Mouse (Mus musculus) cerebellum, adult 18-20 months (tissue): ENCODE data around the gene Hck.
A peak's percentile ranks its signal among the peaks of the same experiment; 100 is the strongest.

Experiments
- DNase-seq, 2 experiments: peaks; one replicate each; pipeline ENCODE4 v3.0.0; 2021

Hck gene

DNA sequence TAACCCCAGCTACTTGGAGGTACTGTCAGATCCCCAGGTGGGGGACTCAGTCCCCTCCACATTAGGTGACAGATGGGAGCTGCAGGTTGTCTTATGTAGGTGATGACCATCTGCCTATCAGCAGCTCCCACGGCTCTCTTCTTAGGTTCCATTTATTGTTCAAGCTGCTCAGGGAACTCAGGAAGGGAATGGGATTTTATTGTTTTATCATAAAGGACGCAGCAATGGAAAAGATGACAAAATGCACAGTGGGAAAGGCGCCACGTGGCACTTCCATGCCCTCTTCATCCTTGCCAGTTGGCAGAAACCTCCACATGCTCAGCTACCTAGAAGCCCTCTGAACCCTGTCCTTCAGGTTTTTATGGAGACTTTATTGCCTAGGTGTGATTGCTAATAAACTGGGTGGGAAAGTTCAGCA, 44.8 kb downstream of the Hck start:
- peak; percentile 50 to 61 for DNase-seq

DNA sequence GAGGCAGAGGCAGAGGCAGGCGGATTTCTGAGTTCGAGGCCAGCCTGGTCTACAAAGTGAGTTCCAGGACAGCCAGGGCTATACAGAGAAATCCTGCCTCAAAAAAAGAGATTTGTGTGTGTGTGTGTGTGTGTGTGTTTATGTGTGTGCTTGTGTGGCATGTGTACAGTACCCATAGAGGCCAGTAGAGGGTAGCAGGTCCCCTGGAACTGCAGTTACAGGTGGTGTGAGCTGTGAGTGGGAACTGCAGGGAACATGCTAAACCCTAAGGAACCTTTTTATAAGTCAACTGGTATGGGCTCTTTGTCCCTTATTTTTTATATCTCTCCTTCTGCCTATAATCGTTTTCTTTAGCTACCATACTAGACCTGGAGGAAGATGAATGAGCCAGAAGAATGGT, 49.0 kb downstream of the Hck start:
- no peak for DNase-seq

DNA sequence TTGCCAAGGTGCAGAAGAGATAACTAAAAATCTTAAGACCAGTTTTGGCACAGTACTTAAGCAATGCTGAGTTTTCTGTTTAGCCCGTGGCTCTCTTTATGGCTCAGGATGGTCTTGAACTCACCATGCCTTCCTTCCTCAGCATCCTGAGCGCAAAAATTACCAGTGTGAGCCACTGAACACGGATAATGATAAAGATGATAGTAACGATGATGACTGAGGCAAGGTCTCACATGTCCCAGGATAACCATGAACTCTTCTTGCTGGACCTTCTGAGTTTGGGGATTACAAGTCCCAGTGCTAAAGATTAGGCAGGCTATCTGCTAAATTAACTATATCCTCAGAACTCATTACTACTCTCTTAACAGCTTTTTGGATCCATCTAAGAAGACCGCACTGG, 51.9 kb downstream of the Hck start:
- no peak for DNase-seq

DNA sequence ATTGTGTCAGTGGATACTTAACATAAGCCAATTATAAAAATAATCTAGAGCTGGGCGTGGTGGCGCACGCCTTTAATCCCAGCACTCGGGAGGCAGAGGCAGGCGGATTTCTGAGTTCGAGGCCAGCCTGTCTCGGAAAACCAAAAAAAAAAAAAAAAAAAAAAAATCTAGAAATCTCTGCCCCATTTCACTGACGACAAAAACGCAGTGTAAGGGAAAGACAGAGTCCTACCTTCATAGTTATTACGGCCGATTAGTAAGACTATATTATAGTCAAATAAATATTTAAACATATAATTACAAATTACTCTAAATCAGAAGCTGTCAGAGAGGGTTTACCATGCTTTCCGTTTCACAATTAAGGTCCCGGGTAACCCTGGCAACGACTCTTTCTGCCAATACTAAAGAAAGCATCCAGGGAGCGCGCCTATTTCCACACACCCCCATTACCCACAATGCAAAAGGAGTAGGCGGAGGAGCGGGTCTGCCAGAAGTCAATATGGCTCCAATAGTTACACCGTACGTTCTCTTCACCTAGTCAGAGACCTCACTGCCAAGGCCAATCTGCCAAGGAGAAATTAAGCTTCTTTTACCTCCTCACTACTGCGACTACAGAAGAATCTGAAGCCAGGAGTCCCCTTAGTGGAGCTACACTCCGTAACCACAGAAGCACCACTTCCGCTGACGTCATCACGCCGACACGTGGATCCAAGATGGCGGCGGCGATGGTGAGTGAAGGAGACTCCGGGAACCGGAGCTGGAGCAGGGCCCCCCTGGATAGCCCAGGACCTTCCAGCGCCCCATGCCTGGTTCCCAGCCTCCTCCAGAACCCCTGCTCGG, 52.8 kb downstream of the Hck start, which contains the start of gene Tm9sf4:
TSS of gene Tm9sf4 (plus strand) at position 460 of the 840 bp plus-strand sequence.
- peak; percentile 91 to 95 for DNase-seq

DNA sequence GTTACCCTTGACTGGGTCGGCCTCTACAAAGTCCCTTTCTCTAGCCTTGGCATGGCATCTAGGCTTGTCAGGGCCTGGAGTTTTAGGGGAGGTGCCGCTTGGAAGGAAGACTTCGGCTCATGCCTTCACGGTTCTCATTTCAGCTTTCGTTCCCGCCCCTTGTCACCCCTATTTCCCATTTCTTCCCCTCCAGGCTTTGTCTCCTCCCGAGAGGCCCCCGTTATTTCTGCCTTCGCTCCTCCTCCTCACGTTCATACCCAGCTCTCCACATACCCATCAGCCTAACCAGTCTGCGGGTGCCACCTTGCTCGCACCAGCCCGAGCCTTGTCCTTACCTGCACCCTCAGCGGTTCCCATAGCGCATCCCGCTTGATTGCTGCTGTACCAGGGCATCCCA, 53.4 kb downstream of the Hck start:
- DNase-seq = no peak

DNA sequence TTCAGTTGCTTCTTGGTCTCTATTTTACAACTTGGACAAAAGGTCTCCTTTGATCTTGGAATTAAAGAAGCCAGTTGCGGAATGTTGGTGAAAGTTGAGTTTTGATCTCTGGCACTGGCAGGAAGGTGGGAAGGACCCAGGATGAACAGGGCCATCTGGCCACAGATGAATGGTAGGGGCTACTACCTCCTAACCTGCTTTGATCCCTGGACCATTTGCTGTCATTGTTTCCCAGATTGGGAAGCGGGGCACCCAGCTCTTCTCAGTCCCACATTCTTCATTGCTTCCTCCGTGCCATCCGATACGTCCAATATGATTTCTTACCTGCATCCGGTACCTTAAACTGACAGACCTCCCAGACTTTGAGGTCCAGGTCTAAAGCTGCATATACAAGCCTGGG, 58.9 kb downstream of the Hck start:
- DNase-seq = no peak

DNA sequence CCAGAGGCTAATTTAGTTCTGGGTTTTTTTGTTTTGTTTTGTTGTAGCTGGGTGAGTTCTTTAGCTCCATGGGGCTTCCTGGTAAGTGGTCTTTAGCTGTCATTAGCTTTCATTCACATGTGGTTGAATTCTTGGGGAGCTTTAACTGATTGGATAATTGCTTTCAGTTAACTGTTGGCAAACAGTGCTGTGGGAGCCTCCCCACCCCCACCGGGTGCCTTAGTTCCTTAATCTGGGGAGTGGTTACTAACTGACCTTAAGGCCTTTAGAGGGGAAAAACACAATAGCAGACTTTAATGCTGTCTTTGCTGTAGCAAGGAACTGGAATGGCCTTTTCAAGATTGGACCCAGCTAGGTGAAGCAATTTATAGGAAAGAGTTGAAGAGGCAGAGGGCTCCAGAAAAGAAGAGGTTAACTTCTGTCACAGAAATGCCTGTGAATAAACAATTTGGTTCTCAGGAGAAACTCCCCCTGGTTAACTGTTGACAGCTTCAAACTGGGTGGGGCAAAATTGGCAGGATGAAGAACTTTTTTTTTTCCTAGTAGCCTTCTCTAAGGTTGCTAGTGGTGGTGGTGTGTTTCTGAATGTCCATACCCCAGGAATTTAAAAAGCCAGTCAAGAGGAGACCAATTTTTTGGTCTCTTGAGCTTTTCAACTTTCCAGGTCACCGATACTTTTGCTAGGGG, 60.0 kb downstream of the Hck start:
- no peak for DNase-seq

DNA sequence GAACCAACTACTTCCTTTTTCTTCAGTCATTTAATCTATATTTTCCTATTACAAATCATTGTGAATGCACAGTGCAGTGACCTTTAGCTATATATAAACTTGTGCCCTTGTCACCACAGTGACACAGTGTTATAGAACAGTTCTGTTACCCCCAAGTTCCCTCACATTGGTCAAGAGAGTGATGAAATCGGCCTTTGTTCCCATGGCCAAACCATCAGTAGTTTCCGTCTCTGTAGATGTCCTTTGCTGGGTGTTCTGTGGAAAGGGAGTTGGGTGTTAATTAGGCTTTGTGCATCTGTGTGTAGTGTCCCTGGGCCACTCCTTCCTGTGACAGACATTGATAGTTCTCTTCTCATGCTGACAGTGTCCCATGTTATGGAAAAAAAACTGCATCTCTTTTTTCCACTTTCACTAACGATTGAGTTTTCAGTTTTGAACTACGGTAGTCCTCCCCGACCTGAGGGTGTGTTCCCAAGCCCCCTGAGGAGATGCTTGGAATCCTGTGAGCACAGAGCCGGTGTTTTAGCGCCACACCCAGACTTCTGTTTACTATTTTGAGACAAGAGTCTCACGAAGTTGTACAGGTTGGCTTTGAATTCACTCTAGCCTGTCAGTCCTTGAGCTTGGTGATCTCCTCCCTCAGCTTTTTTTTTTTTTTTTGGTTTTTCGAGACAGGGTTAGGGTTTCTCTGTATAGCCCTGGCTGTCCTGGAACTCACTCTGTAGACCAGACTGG, 62.4 kb downstream of the Hck start:
- DNase-seq = no peak

DNA sequence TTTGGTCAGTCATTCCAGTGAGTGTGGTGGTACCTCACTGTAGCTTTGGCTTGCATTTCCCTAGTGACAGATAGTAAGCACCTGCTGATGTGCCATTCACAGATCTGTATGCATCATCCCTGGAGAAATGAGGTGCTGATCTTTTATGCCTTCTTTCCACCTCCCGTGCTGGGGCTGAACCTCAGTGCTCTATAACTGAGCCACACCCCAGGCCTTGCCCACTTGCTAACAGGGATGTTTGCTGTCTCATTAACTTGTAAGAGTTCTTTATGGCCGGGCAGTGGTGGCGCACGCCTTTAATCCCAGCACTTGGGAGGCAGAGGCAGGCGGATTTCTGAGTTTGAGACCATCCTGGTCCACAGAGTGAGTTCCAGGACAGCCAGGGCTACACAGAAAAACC, 63.7 kb downstream of the Hck start:
- DNase-seq = no peak

DNA sequence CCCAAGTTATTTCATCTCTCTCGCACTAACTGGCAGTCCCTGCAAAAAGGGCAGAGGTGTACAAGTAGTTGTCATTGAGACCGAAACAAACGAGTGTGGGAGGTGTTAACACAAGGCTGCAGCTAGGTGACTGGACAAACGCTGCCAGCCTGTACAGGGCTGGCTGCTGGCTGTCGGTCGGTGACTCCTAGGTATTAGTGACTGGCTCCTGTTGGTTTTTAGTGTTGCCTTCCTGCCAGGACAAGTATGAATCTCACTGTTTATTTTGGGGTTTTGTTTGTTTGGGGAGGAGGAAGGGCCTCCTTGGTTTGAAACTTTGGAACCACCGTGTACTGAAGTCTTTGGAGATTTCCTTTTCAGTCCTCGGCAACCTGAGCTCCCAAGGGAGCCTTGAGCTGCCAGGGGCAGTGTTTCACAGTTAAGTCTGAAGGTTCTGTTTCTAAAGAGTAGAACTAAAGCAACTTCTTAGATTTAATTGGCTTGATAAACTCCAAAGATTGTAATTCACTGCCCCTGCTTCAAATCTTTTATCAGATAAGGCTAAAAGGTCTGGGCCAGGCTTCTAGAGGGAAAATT, 67.8 kb downstream of the Hck start:
- DNase-seq = no peak

DNA sequence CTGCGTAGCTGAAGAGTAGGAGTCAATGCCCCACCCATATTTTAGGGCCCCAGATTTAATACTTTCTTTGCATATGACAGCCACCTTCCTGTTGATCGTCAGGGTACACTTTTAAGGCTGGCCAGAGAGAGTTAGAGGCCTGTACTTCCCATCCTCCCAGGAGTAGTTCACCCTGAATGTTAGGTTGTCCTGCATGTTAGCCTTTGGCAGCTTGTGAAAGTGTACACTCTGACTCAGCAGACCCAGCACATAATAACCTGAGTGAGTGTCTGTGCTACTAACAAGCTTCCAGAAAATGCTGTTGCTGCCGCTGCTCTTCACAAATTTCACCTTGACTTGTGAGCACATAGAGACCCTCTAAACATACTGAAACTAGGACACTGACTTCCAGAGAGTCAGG, 68.9 kb downstream of the Hck start:
- DNase-seq = no peak

DNA sequence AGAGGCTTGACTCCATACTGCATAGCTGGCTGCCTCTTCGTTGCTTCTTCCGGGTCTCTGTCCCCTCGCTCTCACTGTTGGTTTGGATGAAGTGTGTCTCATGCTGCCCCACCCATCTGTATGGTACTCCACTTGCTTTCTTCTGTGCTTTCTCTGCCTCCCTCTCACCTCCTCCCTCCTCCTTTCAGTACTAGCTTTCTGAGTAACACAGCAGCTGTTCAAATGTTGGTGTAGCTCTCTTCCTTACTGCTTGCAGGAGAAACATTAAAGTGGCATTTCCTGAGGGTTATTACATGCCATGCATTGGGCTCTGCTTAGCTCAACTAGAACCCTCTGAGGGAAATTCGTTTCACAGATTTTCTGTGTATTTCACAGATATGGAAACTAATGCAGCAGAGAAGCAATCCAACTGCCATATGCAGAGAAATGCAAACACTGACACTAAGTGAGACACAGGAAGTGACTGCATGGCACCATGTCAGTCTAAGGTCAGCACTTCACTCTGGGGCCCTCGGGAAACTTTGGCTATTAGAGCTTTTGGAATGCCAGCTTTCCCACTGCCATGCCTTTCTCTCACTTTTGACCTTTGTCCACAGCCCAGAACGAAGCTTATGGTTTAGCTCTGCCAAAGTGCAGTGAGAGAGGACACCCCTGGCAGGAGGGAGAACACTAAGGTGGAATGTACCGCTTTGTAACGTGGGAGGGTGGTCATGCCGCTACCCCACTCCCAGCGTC, 71.0 kb downstream of the Hck start:
- DNase-seq = no peak

DNA sequence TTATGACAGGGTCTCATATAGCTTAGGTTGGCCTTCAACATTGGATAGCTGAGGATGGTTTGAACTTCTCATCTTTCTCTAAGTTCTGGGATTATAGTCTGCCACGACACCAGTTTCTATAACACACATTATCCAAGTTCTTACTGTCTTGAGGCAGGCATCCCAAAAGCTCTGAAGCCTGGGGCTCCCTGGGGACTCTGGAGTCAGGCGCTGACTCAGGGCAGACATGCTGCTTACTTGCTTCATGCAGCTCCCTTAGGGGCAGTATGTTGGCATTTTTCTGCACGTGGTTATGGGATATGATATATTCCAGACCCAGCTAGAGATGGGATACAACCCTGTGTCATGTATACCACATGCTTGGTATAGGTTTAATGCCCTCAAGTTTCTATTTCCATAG, 71.7 kb downstream of the Hck start:
- DNase-seq = no peak

DNA sequence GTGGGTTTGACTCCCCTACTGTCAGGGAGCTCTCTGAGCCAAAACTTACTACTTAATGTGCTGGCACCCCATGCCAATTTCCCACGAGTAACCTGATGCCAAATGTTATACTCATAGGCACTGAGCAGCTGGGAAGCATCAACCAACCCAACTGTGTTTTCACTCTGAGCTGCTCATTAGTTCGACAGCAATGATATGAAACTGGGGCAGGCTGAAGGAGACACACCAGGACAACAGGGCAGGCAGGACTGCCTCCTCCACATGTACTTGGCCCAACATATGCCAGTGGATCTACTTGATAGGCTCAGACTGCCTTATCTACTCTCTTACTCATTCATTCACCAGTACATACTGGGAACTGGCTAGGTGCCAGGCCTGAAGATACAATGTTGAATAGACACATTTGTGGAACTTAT, 77.9 kb downstream of the Hck start:
- peak in 1 of 2 experiments; percentile 26 for DNase-seq

DNA sequence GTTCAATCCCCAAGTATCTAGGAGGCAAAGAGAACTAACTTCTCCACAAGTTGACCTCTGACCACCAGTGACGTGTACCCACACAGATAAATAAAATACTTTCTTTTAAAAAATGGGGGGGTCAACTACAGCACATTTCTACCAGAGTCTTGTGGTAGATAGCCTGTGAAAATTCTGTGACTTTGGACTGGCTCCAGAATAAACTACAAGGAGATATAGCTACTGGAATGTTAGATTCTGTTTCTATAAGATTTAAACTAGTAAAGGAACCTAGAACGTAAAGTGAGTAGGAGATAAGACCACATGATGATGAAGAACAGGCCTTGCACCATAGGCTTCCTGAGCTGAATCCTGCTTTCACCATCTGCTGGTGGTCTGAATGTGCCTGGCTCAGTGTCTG, 79.6 kb downstream of the Hck start:
- DNase-seq = no peak

DNA sequence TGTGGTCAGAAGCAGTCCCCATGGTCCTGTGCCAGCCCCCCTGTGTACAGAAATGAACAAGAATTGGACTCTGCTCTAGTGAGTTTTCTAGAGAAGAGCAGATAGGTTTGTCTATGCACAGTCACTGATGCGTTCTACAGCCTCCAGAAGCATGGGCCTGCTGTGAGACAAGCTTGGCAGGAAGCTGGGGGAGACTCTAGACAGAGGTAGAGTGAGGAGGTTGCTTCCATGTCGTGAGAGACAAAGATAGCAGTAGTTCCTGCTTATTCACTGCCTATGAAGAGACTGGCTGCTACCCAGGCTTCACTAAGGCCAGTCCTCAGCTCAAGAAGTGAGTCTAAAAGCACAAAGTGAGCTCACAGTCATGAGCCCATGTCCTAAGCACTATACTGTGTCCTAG, 83.0 kb downstream of the Hck start:
- no peak for DNase-seq

DNA sequence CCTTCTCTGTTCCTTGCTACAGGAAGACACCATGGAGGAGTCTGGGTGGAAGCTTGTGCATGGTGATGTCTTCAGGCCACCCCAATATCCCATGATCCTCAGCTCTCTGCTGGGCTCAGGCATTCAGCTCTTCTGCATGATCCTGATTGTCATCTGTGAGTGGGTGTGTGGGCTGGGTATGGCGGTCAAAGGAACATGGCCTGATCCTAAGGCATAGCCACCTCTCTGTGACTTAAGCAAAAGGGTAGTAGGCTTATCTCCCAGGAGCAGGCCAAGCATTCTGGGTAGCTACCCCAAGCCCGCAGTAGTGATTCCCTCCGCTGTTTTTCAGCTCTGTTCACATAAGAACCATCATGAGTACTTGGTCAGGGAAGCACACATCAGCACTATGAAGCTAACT, 86.0 kb downstream of the Hck start:
- DNase-seq = no peak

DNA sequence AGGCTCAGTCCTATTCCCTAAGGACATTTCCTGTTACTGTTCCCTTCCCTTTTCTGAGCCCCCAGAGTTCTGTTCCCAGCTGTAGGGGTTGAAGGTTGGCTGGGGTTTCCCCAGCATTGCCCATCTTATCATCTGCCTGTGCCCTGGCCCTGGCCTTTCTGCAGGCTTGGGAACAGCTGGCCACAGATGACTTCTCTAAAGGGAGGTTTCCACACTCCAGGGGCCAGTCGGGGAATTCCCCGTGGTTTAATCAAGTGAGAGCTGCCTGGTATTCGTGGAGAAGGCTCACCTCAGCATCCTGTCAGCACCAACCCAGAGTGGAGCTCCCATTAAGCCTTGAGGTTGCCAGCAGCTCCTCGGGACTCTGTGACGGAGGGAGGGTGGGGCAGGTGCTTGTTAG, 90.2 kb downstream of the Hck start:
- no peak for DNase-seq

DNA sequence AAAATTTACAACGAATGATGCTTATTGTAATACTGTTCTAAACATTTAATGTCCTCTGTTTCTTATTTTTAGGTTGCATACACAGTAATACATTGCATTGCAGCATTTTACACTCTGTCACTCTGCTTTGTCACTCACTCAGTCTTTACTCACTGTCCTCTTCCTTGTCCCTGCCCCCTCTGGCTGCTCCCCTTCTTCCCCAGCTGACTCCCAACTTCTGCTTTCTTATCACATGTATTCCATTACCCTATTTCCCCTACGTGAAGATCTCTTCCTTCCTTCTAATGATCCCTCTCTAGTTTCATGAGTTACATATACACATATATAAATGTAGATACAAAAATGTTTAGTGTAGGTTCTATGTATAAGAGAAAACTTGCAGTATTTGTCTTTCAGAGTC, 90.8 kb downstream of the Hck start:
- no peak for DNase-seq
